Mouse (Mus musculus): Measurements from ENCODE around the gene Ccr1.
"Not testable (repeated sequence)": the region's sequence is repeated elsewhere in the genome, so short reads cannot be mapped to it uniquely, and the experiment has no call there.

Gene Ccr1

GRCm38 (mm10) chr9:123927281-123927960, 41.1 kb downstream of the Ccr1 start:
- DNase-seq (ENCODE audit: low spot score), result no peak

GRCm38 (mm10) chr9:123926041-123926440, 42.5 kb downstream of the Ccr1 start:
- DNase-seq (ENCODE audit: low spot score), result not testable (repeated sequence)

- no peak for DNase-seq (ENCODE audit: low spot score)
Observed at GRCm38 (mm10) chr9:123925101-123925946, 43.2 kb downstream of the Ccr1 start.

- no peak for DNase-seq (ENCODE audit: low spot score)
Observed at GRCm38 (mm10) chr9:123924589-123925066, 43.9 kb downstream of the Ccr1 start.

- not testable (repeated sequence) for DNase-seq (ENCODE audit: low spot score)
Observed at GRCm38 (mm10) chr9:123924035-123924434, 44.5 kb downstream of the Ccr1 start.

DNA sequence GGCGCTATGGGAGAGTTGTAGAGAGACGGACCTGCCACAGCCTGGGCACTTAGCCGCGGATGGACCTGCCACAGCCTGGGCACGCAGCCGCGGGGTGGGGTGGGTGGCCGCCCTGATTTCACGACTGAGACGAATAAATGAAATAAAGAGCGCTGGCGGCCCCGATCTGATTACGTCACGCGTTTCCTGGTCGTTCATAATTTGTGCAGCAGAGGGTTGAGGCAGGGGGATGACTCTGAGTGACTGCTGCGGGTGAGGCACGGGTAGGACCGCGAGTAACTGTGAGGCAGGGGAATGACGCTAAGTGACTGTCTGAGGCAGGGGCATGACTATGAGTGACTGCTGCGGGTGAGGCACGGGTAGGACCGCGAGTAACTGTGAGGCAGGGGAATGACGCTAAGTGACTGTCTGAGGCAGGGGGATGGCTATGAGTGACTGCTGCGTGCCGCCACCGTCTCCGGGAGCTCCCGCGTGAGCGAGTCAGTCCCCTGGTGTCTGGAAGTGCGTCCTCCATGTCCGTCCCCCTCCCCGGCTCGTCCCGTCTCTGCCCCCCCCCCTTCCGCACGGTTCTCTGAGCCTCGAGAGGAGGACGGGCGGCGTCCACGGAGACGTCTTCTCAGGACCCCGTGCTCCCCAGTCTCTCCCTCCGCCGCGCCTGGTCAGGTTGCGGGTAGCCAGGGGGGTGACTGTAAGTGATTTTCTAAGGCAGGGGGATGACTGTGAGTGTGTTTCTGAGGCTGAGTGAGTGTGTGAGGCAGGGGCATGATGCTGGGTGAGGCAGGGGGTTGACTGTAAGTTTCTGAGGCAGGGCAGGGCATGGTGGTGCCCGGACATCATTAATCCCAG, 45.1 kb downstream of the Ccr1 start:
- DNase-seq (ENCODE audit: low spot score), result no peak
